Mouse (Mus musculus): Measurements from ENCODE around the gene Ppp4r1. TPM values are rescaled to one million over a fixed set of nuclear protein-coding genes. Genes with fewer than 3 reads are reported as not detected.

Ppp4r1 gene
- polyA plus RNA-seq, 1 experiment from 2014 or later: 14.2 TPM

DNA sequence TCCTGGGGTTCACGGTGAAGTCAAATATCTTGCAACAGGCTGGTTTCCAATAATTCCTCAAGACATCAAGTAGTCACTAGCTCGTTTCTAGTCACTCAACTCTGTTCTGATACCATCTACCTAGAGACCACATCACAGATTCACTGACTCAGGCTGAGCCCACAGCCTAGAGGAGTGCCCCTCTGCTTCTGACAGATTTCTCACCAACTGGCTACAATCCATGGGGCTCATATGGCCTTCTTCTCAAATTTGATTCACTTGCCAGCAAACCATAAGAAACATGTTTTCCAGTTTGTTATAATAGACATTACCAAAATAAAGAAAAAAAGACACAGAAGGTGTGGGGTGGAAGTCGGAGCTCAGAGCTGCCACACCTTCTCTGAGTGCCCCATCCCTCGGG, 40.8 kb upstream of the Ppp4r1 start:
- TF ChIP-seq CTCF (IDR thresholded peaks at IDR 0.05; ENCODE audit: low read depth): no peak
- TF ChIP-seq EP300 (optimal IDR thresholded peaks at IDR 0.05): no peak
- H3K9ac ChIP-seq (ENCODE audit: low read length): no peak overlapping the region
- no peak for ATAC-seq (ENCODE audit: low FRiP score, low TSS enrichment)
- no peak overlapping the region for H3K27ac ChIP-seq (replicated peaks)
- no peaks in the 10 kb centered on the region for H3K36me3 ChIP-seq (ENCODE audit: control insufficient read depth, insufficient read depth, low read length)
- WGBS: 85% methylated on average over 4 of the region's 4 CpGs
- no peak overlapping the region for H3K4me3 ChIP-seq (ENCODE audit: low read depth, low read length)
- no peaks in the 10 kb centered on the region for H3K27me3 ChIP-seq (ENCODE audit: control insufficient read depth, insufficient read depth, low read length)
- DNase-seq (ENCODE audit: low spot score): no peak
- H3K4me2 ChIP-seq (replicated peaks; ENCODE audit: low read depth): no peak overlapping the region
- H3K9me3 ChIP-seq (ENCODE audit: control insufficient read depth, low read length): no peaks in the 10 kb centered on the region
- H3K4me1 ChIP-seq (replicated peaks; ENCODE audit: control insufficient read depth, insufficient read depth): no peaks in the 10 kb centered on the region

DNA sequence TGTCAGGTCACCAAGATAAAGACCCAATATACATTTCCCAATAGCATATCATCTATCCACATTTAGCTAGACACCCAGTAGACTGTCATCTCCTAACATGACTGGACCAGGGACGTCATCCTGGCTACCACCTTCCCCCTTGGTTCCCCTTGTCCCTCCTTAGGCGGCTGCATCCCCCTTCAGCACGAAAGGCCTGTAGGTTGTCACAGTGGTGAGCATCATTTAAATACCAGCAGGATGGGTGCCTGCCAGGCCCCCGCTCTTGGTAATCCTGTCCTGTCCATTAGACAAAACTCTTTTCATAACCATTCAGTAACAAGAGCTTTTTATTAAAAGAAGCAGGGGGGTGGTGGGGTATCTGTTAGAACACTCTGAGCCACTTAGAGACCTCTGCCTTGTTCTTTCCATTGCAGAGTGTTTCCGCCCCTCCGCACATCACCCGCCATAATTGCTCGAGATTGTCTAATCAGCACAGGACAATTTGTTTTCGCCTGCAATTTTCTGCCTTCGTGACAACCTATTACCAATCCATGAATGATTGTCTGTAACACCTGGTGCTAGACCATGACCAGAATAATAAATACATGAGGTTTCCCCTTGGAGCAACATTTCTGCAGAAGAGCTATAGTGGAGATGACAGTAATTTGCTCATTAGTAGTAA, 40.0 kb upstream of the Ppp4r1 start:
- DNase-seq (ENCODE audit: low spot score): no peak
- Histone ChIP-seq H3K4me2 (replicated peaks; ENCODE audit: low read depth) (no peak overlapping the region), H3K27ac (replicated peaks) (no peak overlapping the region), H3K9ac (ENCODE audit: low read length) (no peak overlapping the region), H3K4me3 (ENCODE audit: low read depth, low read length) (no peak overlapping the region), H3K4me1 (replicated peaks; ENCODE audit: control insufficient read depth, insufficient read depth) (no peaks in the 10 kb centered on the region), H3K9me3 (ENCODE audit: control insufficient read depth, low read length) (no peaks in the 10 kb centered on the region), H3K36me3 (ENCODE audit: control insufficient read depth, insufficient read depth, low read length) (no peaks in the 10 kb centered on the region), H3K27me3 (ENCODE audit: control insufficient read depth, insufficient read depth, low read length) (no peaks in the 10 kb centered on the region)
- TF ChIP-seq EP300 (optimal IDR thresholded peaks at IDR 0.05) (no peak), CTCF (IDR thresholded peaks at IDR 0.05; ENCODE audit: low read depth) (no peak)
- WGBS: 84% methylated on average over 10 of the region's 10 CpGs
- ATAC-seq (ENCODE audit: low FRiP score, low TSS enrichment): no peak

DNA sequence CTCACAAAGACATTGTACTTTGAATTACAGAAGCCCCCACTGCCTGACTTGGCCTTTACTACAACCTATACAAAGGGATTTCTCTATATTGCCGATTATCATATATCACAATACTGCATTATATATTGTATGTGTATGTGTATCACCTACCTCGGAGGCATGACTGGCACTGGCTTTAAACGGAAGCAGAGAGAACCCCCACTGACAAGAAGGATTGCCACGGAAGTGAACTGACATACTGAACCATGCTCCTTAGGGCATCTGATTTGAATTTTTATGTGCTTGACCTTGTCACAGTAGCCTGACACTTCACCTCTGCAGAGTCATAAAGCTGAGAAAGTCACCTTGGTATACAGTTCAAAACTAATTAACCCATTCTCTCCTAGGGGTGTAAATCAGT, 39.4 kb upstream of the Ppp4r1 start:
- no peak for ATAC-seq (ENCODE audit: low FRiP score, low TSS enrichment)
- Histone ChIP-seq H3K4me2 (replicated peaks; ENCODE audit: low read depth) (no peak overlapping the region), H3K27me3 (ENCODE audit: control insufficient read depth, insufficient read depth, low read length) (no peaks in the 10 kb centered on the region), H3K36me3 (ENCODE audit: control insufficient read depth, insufficient read depth, low read length) (no peaks in the 10 kb centered on the region), H3K4me3 (ENCODE audit: low read depth, low read length) (no peak overlapping the region), H3K4me1 (replicated peaks; ENCODE audit: control insufficient read depth, insufficient read depth) (no peaks in the 10 kb centered on the region), H3K9ac (ENCODE audit: low read length) (no peak overlapping the region), H3K9me3 (ENCODE audit: control insufficient read depth, low read length) (no peaks in the 10 kb centered on the region), H3K27ac (replicated peaks) (no peak overlapping the region)
- 64% methylated on average over 4 of the region's 4 CpGs for WGBS
- TF ChIP-seq CTCF (IDR thresholded peaks at IDR 0.05; ENCODE audit: low read depth): no peak
- no peak for TF ChIP-seq EP300 (optimal IDR thresholded peaks at IDR 0.05)
- no peak for DNase-seq (ENCODE audit: low spot score)

DNA sequence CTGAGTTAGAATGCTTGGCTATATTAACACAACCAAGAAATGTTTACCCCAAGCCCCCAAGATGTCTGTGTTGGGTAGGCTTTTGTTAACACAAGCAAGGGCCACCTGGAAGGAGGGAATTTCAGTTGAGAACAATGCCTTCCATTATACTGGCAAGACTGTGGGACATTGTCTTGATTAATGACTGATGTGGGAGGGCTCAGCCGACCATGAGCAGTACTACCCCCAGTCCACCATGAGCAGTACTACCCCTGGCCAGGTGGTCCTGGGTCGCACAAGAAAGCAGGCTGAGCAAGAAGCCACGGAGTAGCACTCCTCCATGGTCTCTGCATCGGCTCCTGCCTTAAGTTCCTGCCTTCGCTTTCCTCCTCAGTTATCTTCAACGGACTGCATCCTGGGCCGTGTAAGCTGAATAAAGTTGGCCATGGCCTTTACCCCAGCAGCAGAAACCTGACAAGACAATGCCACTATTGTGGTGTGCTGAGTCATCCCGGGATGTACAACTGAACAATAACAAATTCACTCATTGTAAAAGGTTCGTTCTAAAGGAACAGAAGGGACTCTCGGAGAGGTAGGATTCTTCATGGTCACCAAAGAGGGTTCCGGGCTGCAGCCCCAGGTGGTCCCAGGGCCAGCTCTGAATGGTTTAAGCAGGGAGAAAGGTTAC, 38.6 kb upstream of the Ppp4r1 start:
- WGBS: 75% methylated on average over 11 of the region's 11 CpGs
- DNase-seq (ENCODE audit: low spot score) (no peak), ATAC-seq (ENCODE audit: low FRiP score, low TSS enrichment) (no peak)
- H3K27ac ChIP-seq (replicated peaks): no peak overlapping the region
- no peak overlapping the region for H3K4me2 ChIP-seq (replicated peaks; ENCODE audit: low read depth)
- H3K4me3 ChIP-seq (ENCODE audit: low read depth, low read length): no peak overlapping the region
- H3K4me1 ChIP-seq (replicated peaks; ENCODE audit: control insufficient read depth, insufficient read depth): no peaks in the 10 kb centered on the region
- no peaks in the 10 kb centered on the region for H3K36me3 ChIP-seq (ENCODE audit: control insufficient read depth, insufficient read depth, low read length)
- no peaks in the 10 kb centered on the region for H3K27me3 ChIP-seq (ENCODE audit: control insufficient read depth, insufficient read depth, low read length)
- TF ChIP-seq EP300 (optimal IDR thresholded peaks at IDR 0.05): no peak
- no peak for TF ChIP-seq CTCF (IDR thresholded peaks at IDR 0.05; ENCODE audit: low read depth)
- H3K9ac ChIP-seq (ENCODE audit: low read length): no peak overlapping the region
- no peaks in the 10 kb centered on the region for H3K9me3 ChIP-seq (ENCODE audit: control insufficient read depth, low read length)

DNA sequence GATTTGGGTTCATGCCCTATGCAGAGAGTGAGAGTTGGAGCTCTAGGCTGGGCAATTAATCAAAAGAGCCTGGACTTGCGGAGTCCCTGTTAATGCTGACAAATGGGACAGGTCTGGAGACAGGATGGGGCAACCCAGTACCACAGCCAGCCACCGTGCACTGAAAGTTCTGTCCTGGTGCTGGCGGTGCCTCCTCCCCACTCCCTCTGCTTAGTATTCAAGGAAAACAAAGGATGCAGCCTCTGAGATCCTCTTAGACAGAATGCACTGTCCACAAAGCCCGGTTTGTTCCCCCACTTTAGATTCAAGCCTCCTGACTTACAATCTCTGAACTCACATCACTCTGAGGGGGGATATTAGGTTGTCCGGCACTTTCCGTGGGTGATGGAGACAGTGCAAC, 36.1 kb upstream of the Ppp4r1 start:
- 82% methylated on average over 6 of the region's 6 CpGs for WGBS
- no peak overlapping the region for H3K9ac ChIP-seq (ENCODE audit: low read length)
- no peak overlapping the region for H3K27ac ChIP-seq (replicated peaks)
- H3K4me3 ChIP-seq (ENCODE audit: low read depth, low read length): no peak overlapping the region
- no peaks in the 10 kb centered on the region for H3K36me3 ChIP-seq (ENCODE audit: control insufficient read depth, insufficient read depth, low read length)
- DNase-seq (ENCODE audit: low spot score) (no peak), ATAC-seq (ENCODE audit: low FRiP score, low TSS enrichment) (no peak)
- no peak overlapping the region for H3K4me2 ChIP-seq (replicated peaks; ENCODE audit: low read depth)
- H3K27me3 ChIP-seq (ENCODE audit: control insufficient read depth, insufficient read depth, low read length): no peaks in the 10 kb centered on the region
- no peaks in the 10 kb centered on the region for H3K4me1 ChIP-seq (replicated peaks; ENCODE audit: control insufficient read depth, insufficient read depth)
- no peak for TF ChIP-seq CTCF (IDR thresholded peaks at IDR 0.05; ENCODE audit: low read depth)
- no peak for TF ChIP-seq EP300 (optimal IDR thresholded peaks at IDR 0.05)
- no peaks in the 10 kb centered on the region for H3K9me3 ChIP-seq (ENCODE audit: control insufficient read depth, low read length)

DNA sequence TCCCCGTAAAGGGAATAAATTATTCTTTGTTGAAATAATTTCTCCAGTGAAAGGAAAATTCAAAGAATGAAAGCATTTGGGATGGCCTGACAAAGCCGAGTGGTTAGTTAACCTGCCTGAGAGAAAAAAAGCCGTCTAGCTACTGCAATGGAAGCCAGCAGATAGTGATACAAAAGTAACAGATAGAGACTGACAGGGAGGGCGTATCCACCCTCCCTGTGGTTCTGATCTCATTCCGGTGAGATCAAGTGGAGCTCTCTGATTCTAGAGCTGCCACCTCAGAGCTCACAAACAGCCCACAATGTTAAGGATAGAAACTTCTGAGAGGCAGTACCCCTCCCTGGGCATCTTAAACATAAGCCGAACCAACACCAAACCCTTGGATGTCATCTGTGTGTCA, 33.4 kb upstream of the Ppp4r1 start:
- no peaks in the 10 kb centered on the region for H3K27me3 ChIP-seq (ENCODE audit: control insufficient read depth, insufficient read depth, low read length)
- ATAC-seq (ENCODE audit: low FRiP score, low TSS enrichment) (no peak), DNase-seq (ENCODE audit: low spot score) (no peak)
- no peaks in the 10 kb centered on the region for H3K9me3 ChIP-seq (ENCODE audit: control insufficient read depth, low read length)
- no peaks in the 10 kb centered on the region for H3K36me3 ChIP-seq (ENCODE audit: control insufficient read depth, insufficient read depth, low read length)
- no peak overlapping the region for H3K27ac ChIP-seq (replicated peaks)
- H3K9ac ChIP-seq (ENCODE audit: low read length): no peak overlapping the region
- no peaks in the 10 kb centered on the region for H3K4me1 ChIP-seq (replicated peaks; ENCODE audit: control insufficient read depth, insufficient read depth)
- no peak for TF ChIP-seq CTCF (IDR thresholded peaks at IDR 0.05; ENCODE audit: low read depth)
- no peak for TF ChIP-seq EP300 (optimal IDR thresholded peaks at IDR 0.05)
- no peak overlapping the region for H3K4me3 ChIP-seq (ENCODE audit: low read depth, low read length)
- 82% methylated on average over 6 of the region's 6 CpGs for WGBS
- no peak overlapping the region for H3K4me2 ChIP-seq (replicated peaks; ENCODE audit: low read depth)

Measured in stomach, postnatal 0 days (tissue).